Mouse (Mus musculus) liver, adult 2 months (tissue): ENCODE data around the gene Ccar1. TPM values are rescaled to one million over a fixed set of nuclear protein-coding genes. Genes with fewer than 3 reads are reported as not detected.

Experiments
- DNase-seq: peaks from one replicate; pipeline ENCODE4 v3.0.0-alpha.2; 2011; ENCODE audit warnings: low read depth, low spot score; ENCODE audit errors: extremely low read depth
- H3K27ac ChIP-seq: fragments of 200-500 bp; replicated peaks from 2 replicates; pipeline ENCODE4 v1.5.1; 2012; ENCODE audit warnings: low read depth, mild to moderate bottlenecking, control low read depth, inconsistent platforms, low read length; ENCODE audit not compliant: insufficient read depth
- H3K27me3 ChIP-seq: fragments of 200-500 bp; 2 replicates; pipeline ENCODE4 v1.6.1; 2012; ENCODE audit warnings: mild to moderate bottlenecking, moderate library complexity, low read length, inconsistent platforms; ENCODE audit not compliant: control insufficient read depth, insufficient read depth
- H3K36me3 ChIP-seq: fragments of 200-500 bp; 2 replicates; pipeline ENCODE4 v1.6.1; 2012; ENCODE audit warnings: low read length, inconsistent platforms; ENCODE audit not compliant: control insufficient read depth, insufficient read depth
- H3K4me1 ChIP-seq: fragments of 200-500 bp; 2 replicates; pipeline ENCODE4 v1.6.1; 2011; ENCODE audit warnings: low read length; ENCODE audit not compliant: control insufficient read depth, insufficient read depth
- H3K4me3 ChIP-seq: fragments of 200-500 bp; 2 replicates; pipeline ENCODE4 v1.5.1; 2011; ENCODE audit warnings: low read depth, mild to moderate bottlenecking, control low read depth, low read length, moderate library complexity; ENCODE audit not compliant: insufficient read depth
- H3K79me2 ChIP-seq: fragments of 200-500 bp; 2 replicates; pipeline ENCODE4 v1.6.1; 2012; ENCODE audit warnings: inconsistent platforms, mild to moderate bottlenecking, low read length, moderate library complexity; ENCODE audit not compliant: control insufficient read depth, insufficient read depth
- H3K9ac ChIP-seq: fragments of 200-500 bp; 2 replicates; pipeline ENCODE4 v1.6.1; 2012; ENCODE audit warnings: low read depth, mild to moderate bottlenecking, control low read depth, inconsistent platforms, low read length
- CTCF ChIP-seq: fragments of 200-500 bp; IDR thresholded peaks from 2 replicates; pipeline ENCODE4 v1.5.1; 2011; ENCODE audit warnings: low read depth, low read length, control low read depth
- POLR2A ChIP-seq: fragments of 200-500 bp; IDR thresholded peaks from 2 replicates; pipeline ENCODE4 v1.6.1; 2011; ENCODE audit warnings: low read length, control low read depth; ENCODE audit not compliant: insufficient read depth; ENCODE audit errors: extremely low read depth
- WGBS: fragments of 180-500 bp; shearing (Covaris S2); methylation state at CpG from one replicate; pipeline ENCODE4 v1.1.7; 2018; 5-methylcytosine and 5-hydroxymethylcytosine counted together
- polyA plus RNA-seq: library from polyadenylated mRNA; depleted of rRNA; stranded (reverse); fragments of >200 nt; gene quantifications from 2 replicates; pipeline ENCODE4 v1.2.3, GENCODE M21; 2012; rRNA removed
- total RNA-seq: library from RNA; depleted of rRNA; stranded (reverse); fragments of >200 nt; gene quantifications from 2 replicates; pipeline ENCODE4 v1.2.3, GENCODE M21; 2014; rRNA removed

The Ccar1 gene
- 23.0 and 28.3 TPM in 2 replicates for total RNA-seq
- 21.3 and 30.1 TPM in 2 replicates for polyA plus RNA-seq

- Histone ChIP-seq H3K27ac (peak within 1 kb of the TSS; percentile 77), H3K9ac (peak within 1 kb of the TSS; percentile 95), H3K79me2 (no peaks in the 10 kb centered on the region; the same call in 1 of the 2 replicates), H3K4me1 (peaks cover 3% of the 10 kb centered on the region), H3K4me3 (peak within 1 kb of the TSS; percentile 85), H3K36me3 (peaks cover 22% of the 10 kb centered on the region), H3K27me3 (no peaks in the 10 kb centered on the region)
- TF ChIP-seq POLR2A = peak; percentile 78
- TF ChIP-seq CTCF = no peak
- DNase-seq = peak; percentile 94
- 4% methylated on average over 55 of the region's 55 CpGs for WGBS
These were observed at the start of gene Ccar1 for GRCm38 (mm10) chr10:62792177-62793090. TSS of gene Ccar1 (minus strand) at chr10:62792286.

GRCm38 (mm10) chr10:62840687-62841086, 48.6 kb upstream of the Ccar1 start:
- no peaks in the 10 kb centered on the region for H3K79me2 ChIP-seq
- no peak for DNase-seq
- no peak for TF ChIP-seq POLR2A
- no peak for TF ChIP-seq CTCF
- H3K4me1 ChIP-seq = no peaks in the 10 kb centered on the region
- no peak overlapping the region for H3K4me3 ChIP-seq
- WGBS = 93% methylated on average over 7 of the region's 7 CpGs
- no peak overlapping the region for H3K27ac ChIP-seq
- H3K36me3 ChIP-seq = no peaks in the 10 kb centered on the region
- no peak overlapping the region for H3K9ac ChIP-seq
- no peaks in the 10 kb centered on the region for H3K27me3 ChIP-seq

DNA sequence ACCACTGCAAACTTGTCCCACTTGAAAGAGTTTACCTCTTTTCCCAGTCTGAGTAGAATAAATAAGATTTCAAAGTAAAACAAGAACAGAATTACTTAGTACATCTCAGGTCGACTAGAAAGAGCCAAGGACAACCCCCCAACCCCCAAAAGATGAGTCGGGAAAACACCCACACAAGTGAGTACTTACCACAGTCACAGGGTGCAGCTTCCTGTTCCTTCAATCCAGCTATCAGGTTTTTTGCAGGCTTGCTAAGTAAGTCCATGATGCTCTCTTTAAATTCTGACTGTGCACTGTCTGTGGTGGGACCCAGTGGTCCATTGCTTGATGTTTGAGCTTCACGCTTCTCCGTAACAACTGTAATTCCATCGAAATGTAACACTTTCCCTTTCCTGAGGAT, 45.9 kb upstream of the Ccar1 start:
- no peak for DNase-seq
- Histone ChIP-seq H3K4me1 (no peaks in the 10 kb centered on the region), H3K9ac (no peak overlapping the region), H3K36me3 (no peaks in the 10 kb centered on the region), H3K27ac (no peak overlapping the region), H3K27me3 (no peaks in the 10 kb centered on the region), H3K79me2 (no peaks in the 10 kb centered on the region), H3K4me3 (no peak overlapping the region)
- no peak for TF ChIP-seq CTCF
- no peak for TF ChIP-seq POLR2A
- WGBS = 81% methylated on average over 5 of the region's 5 CpGs

DNA sequence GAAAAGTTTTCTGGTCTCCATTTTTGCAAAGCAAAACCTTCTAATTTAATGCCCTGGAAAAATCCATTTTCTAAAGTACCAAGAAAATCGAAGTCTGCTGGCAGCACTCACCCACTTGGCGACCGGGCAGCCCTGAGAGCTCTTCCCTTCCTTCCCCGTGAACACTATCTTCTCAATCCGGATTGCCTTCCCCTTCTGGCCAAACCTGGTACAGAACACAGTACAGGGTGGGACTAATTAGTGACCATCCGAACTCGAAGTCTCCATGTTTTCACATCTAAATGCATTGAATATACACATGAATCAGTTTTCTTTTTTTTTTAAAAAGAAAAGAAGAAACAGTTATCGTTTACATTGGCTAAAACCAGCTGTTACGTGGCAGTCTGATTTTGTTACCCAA, 40.7 kb upstream of the Ccar1 start:
- peak; percentile 45 for DNase-seq
- Histone ChIP-seq H3K27me3 (no peaks in the 10 kb centered on the region), H3K79me2 (no peaks in the 10 kb centered on the region), H3K27ac (no peak overlapping the region), H3K36me3 (no peaks in the 10 kb centered on the region), H3K4me1 (peaks cover 2% of the 10 kb centered on the region; the same call in 1 of the 2 replicates), H3K9ac (no peak overlapping the region), H3K4me3 (no peak overlapping the region)
- TF ChIP-seq CTCF = no peak
- no peak for TF ChIP-seq POLR2A
- 45% methylated on average over 9 of the region's 9 CpGs for WGBS

- Histone ChIP-seq H3K4me1 (peaks cover 2% of the 10 kb centered on the region; the same call in 1 of the 2 replicates), H3K27ac (no peak overlapping the region), H3K9ac (no peak overlapping the region), H3K79me2 (no peaks in the 10 kb centered on the region), H3K27me3 (no peaks in the 10 kb centered on the region), H3K36me3 (no peaks in the 10 kb centered on the region), H3K4me3 (no peak overlapping the region)
- no peak for DNase-seq
- TF ChIP-seq POLR2A (no peak), CTCF (no peak)
- 79% methylated on average over 2 of the region's 2 CpGs for WGBS
These were observed 39.5 kb upstream of the Ccar1 start for GRCm38 (mm10) chr10:62831546-62831945.

- H3K36me3 ChIP-seq = no peaks in the 10 kb centered on the region
- 81% methylated on average over 8 of the region's 8 CpGs for WGBS
- DNase-seq = no peak
- H3K27me3 ChIP-seq = no peaks in the 10 kb centered on the region
- no peak overlapping the region for H3K27ac ChIP-seq
- no peaks in the 10 kb centered on the region for H3K79me2 ChIP-seq
- no peak overlapping the region for H3K4me3 ChIP-seq
- no peak for TF ChIP-seq POLR2A
- no peak for TF ChIP-seq CTCF
- H3K4me1 ChIP-seq = no peaks in the 10 kb centered on the region
- no peak overlapping the region for H3K9ac ChIP-seq
These were observed 32.4 kb upstream of the Ccar1 start for GRCm38 (mm10) chr10:62824474-62824873.
